Mouse (Mus musculus): ENCODE data around the gene Sec1. TPM values are rescaled to one million over a fixed set of nuclear protein-coding genes. Genes with fewer than 3 reads are reported as not detected.

Gene Sec1
- total and polyA plus RNA-seq, 2 experiments from 2014 or later = 0.33 to 1.3 TPM

GRCm38 (mm10) chr7:45725713-45726112 lies 31.5 kb upstream of the Sec1 start, which contains the start of gene Spaca4:
Gene Spaca4, minus strand, starts transcription at chr7:45725813.
- TF ChIP-seq EP300 (IDR thresholded peaks at IDR 0.05; ENCODE audit: low read depth) (no peak), CTCF (IDR thresholded peaks at IDR 0.05; ENCODE audit: low read depth) (no peak)
- DNase-seq (ENCODE audit: low spot score) (no peak), ATAC-seq (ENCODE audit: insufficient read depth, low read depth) (no peak)
- Histone ChIP-seq H3K27me3 (ENCODE audit: control insufficient read depth, insufficient read depth, low read length) (no peaks in the 10 kb centered on the region), H3K36me3 (replicated peaks; ENCODE audit: control insufficient read depth, insufficient read depth, low read length) (peaks cover 19% of the 10 kb centered on the region; the same call in 1 of the 2 replicates), H3K9ac (replicated peaks; ENCODE audit: low read depth, low read length) (no peak within 1 kb of the TSS; the same call in 1 of the 2 replicates), H3K4me3 (ENCODE audit: low read depth, low read length) (no peak within 1 kb of the TSS), H3K4me2 (ENCODE audit: low read depth, low read length) (no peak within 1 kb of the TSS), H3K9me3 (replicated peaks; ENCODE audit: control insufficient read depth, low read length) (no peaks in the 10 kb centered on the region), H3K27ac (ENCODE audit: low read depth) (no peak within 1 kb of the TSS), H3K4me1 (ENCODE audit: control insufficient read depth, insufficient read depth) (no peaks in the 10 kb centered on the region)
- 85% methylated on average over 11 of the region's 11 CpGs for WGBS

- Histone ChIP-seq H3K9ac (replicated peaks; ENCODE audit: low read depth, low read length) (no peak overlapping the region), H3K4me2 (ENCODE audit: low read depth, low read length) (no peak overlapping the region), H3K9me3 (replicated peaks; ENCODE audit: control insufficient read depth, low read length) (no peaks in the 10 kb centered on the region), H3K4me3 (ENCODE audit: low read depth, low read length) (no peak overlapping the region), H3K27ac (ENCODE audit: low read depth) (no peak overlapping the region), H3K36me3 (replicated peaks; ENCODE audit: control insufficient read depth, insufficient read depth, low read length) (peaks cover 25% of the 10 kb centered on the region), H3K4me1 (ENCODE audit: control insufficient read depth, insufficient read depth) (no peaks in the 10 kb centered on the region), H3K27me3 (ENCODE audit: control insufficient read depth, insufficient read depth, low read length) (no peaks in the 10 kb centered on the region)
- ATAC-seq (ENCODE audit: insufficient read depth, low read depth) (no peak), DNase-seq (ENCODE audit: low spot score) (no peak)
- 93% methylated on average over 9 of the region's 9 CpGs for WGBS
- TF ChIP-seq EP300 (IDR thresholded peaks at IDR 0.05; ENCODE audit: low read depth) (no peak), CTCF (IDR thresholded peaks at IDR 0.05; ENCODE audit: low read depth) (no peak)
Observed at GRCm38 (mm10) chr7:45725151-45725550, 30.9 kb upstream of the Sec1 start.

- Histone ChIP-seq H3K9me3 (replicated peaks; ENCODE audit: control insufficient read depth, low read length) (no peaks in the 10 kb centered on the region), H3K4me3 (ENCODE audit: low read depth, low read length) (no peak overlapping the region), H3K4me1 (ENCODE audit: control insufficient read depth, insufficient read depth) (peaks cover 6% of the 10 kb centered on the region), H3K27me3 (ENCODE audit: control insufficient read depth, insufficient read depth, low read length) (no peaks in the 10 kb centered on the region), H3K27ac (ENCODE audit: low read depth) (no peak overlapping the region), H3K36me3 (replicated peaks; ENCODE audit: control insufficient read depth, insufficient read depth, low read length) (peaks cover 36% of the 10 kb centered on the region), H3K9ac (replicated peaks; ENCODE audit: low read depth, low read length) (no peak overlapping the region), H3K4me2 (ENCODE audit: low read depth, low read length) (no peak overlapping the region)
- 92% methylated on average over 14 of the region's 14 CpGs for WGBS
- no peak for ATAC-seq (ENCODE audit: insufficient read depth, low read depth)
- DNase-seq (ENCODE audit: low spot score) = no peak
- TF ChIP-seq EP300 (IDR thresholded peaks at IDR 0.05; ENCODE audit: low read depth) (no peak), CTCF (IDR thresholded peaks at IDR 0.05; ENCODE audit: low read depth) (no peak)
Observed at GRCm38 (mm10) chr7:45723781-45724180, 29.6 kb upstream of the Sec1 start.

GRCm38 (mm10) chr7:45723301-45723700 lies 29.1 kb upstream of the Sec1 start:
- Histone ChIP-seq H3K9ac (replicated peaks; ENCODE audit: low read depth, low read length) (no peak overlapping the region), H3K27me3 (ENCODE audit: control insufficient read depth, insufficient read depth, low read length) (no peaks in the 10 kb centered on the region), H3K27ac (ENCODE audit: low read depth) (no peak overlapping the region), H3K4me3 (ENCODE audit: low read depth, low read length) (no peak overlapping the region), H3K9me3 (replicated peaks; ENCODE audit: control insufficient read depth, low read length) (no peaks in the 10 kb centered on the region), H3K4me2 (ENCODE audit: low read depth, low read length) (no peak overlapping the region), H3K4me1 (ENCODE audit: control insufficient read depth, insufficient read depth) (peaks cover 8% of the 10 kb centered on the region), H3K36me3 (replicated peaks; ENCODE audit: control insufficient read depth, insufficient read depth, low read length) (peaks cover 36% of the 10 kb centered on the region)
- no peak for DNase-seq (ENCODE audit: low spot score)
- TF ChIP-seq CTCF (IDR thresholded peaks at IDR 0.05; ENCODE audit: low read depth) (no peak), EP300 (IDR thresholded peaks at IDR 0.05; ENCODE audit: low read depth) (no peak)
- ATAC-seq (ENCODE audit: insufficient read depth, low read depth) = no peak
- WGBS = 87% methylated on average over 4 of the region's 4 CpGs

- DNase-seq (ENCODE audit: low spot score) = no peak
- Histone ChIP-seq H3K27ac (ENCODE audit: low read depth) (no peak overlapping the region), H3K4me2 (ENCODE audit: low read depth, low read length) (no peak overlapping the region), H3K4me1 (ENCODE audit: control insufficient read depth, insufficient read depth) (peaks cover 8% of the 10 kb centered on the region), H3K4me3 (ENCODE audit: low read depth, low read length) (no peak overlapping the region), H3K9me3 (replicated peaks; ENCODE audit: control insufficient read depth, low read length) (no peaks in the 10 kb centered on the region), H3K36me3 (replicated peaks; ENCODE audit: control insufficient read depth, insufficient read depth, low read length) (peaks cover 36% of the 10 kb centered on the region), H3K9ac (replicated peaks; ENCODE audit: low read depth, low read length) (0 out of 2 replicates have a peak overlapping the region, but pooled peaks have one; percentile 6), H3K27me3 (ENCODE audit: control insufficient read depth, insufficient read depth, low read length) (no peaks in the 10 kb centered on the region)
- WGBS = 73% methylated on average over 13 of the region's 13 CpGs
- TF ChIP-seq EP300 (IDR thresholded peaks at IDR 0.05; ENCODE audit: low read depth) (no peak), CTCF (IDR thresholded peaks at IDR 0.05; ENCODE audit: low read depth) (no peak)
- ATAC-seq (ENCODE audit: insufficient read depth, low read depth) = no peak
Observed at GRCm38 (mm10) chr7:45722348-45722713, 28.1 kb upstream of the Sec1 start.
